Comparison of ENCODE assay signal across 18 mouse cellular contexts in the genomic region with DNA sequence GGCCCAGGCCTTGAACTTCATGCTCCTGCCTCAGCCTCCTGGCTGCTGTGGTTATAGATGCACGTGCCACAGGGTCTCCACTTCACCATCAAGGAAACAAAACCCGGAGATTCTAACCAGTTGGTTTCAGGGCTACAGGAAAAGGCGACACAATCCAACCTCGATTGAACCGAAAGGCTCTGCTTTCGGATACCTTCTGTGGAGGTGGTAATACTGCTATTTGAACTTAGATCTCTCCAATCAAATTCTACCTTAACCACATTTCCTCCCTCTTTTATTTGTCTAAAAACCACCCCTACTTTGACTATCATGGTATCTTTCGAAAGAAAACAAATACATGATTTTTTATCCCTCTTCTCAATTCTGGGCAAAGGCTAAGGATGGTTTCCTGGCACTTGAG.
"Had no signal": no experiment of that assay in that cellular context is flagged by ENCODE, and none has a peak within 500 bp of the region (broad histone marks: within the 10 kb centered on the region; RNA-seq: fewer than 3 reads in every experiment).

No protein-coding gene starts in this region.

- ATAC-seq: liver, embryonic 12.5 days; midbrain, embryonic 15.5 days had no signal

- H3K4me2 ChIP-seq: liver, embryonic 12.5 days; liver, embryonic 15.5 days; midbrain, embryonic 12.5 days; midbrain, embryonic 15.5 days had no signal

- H3K9me3 ChIP-seq: liver, embryonic 12.5 days; liver, embryonic 15.5 days; midbrain, embryonic 12.5 days; midbrain, embryonic 15.5 days had no signal

- H3K4me1 ChIP-seq: liver, embryonic 12.5 days; liver, embryonic 15.5 days; midbrain, embryonic 12.5 days had no signal

- H3K36me3 ChIP-seq: liver, embryonic 12.5 days; liver, embryonic 15.5 days; midbrain, embryonic 12.5 days; midbrain, embryonic 15.5 days had no signal

- H3K27me3 ChIP-seq: liver, embryonic 12.5 days; liver, embryonic 15.5 days; midbrain, embryonic 12.5 days; midbrain, embryonic 15.5 days had no signal

- DNase-seq: kidney, adult 18-20 months; kidney, adult 9 months; kidney, postnatal 14 days; kidney, postnatal 4 days; left cerebral cortex, postnatal 4 days; lung, adult 18-20 months; lung, postnatal 14 days; right cerebral cortex, postnatal 4 days; thymus, adult 2 months; thymus, postnatal 14 days; thymus, postnatal 4 days had no signal

- H3K27ac ChIP-seq: liver, embryonic 12.5 days; liver, embryonic 15.5 days; macrophage; midbrain, embryonic 12.5 days; midbrain, embryonic 15.5 days; stomach, postnatal 0 days had no signal

- H3K4me3 ChIP-seq: liver, embryonic 12.5 days; liver, embryonic 15.5 days; midbrain, embryonic 12.5 days; midbrain, embryonic 15.5 days; myocyte had no signal

- H3K9ac ChIP-seq: liver, embryonic 12.5 days; liver, embryonic 15.5 days; midbrain, embryonic 12.5 days; midbrain, embryonic 15.5 days had no signal
